Mouse (Mus musculus) testis, postnatal 14 days (tissue): Measurements from ENCODE around the gene Col20a1.

Source experiments
- DNase-seq: peaks from one replicate; pipeline ENCODE4 v3.0.0; 2021; ENCODE audit warnings: low spot score

Col20a1 gene

GRCm38 (mm10) chr2:180986449-180986848 lies at the start of gene Col20a1:
TSS of gene Col20a1 (plus strand) at chr2:180986535.
- no peak for DNase-seq

DNA sequence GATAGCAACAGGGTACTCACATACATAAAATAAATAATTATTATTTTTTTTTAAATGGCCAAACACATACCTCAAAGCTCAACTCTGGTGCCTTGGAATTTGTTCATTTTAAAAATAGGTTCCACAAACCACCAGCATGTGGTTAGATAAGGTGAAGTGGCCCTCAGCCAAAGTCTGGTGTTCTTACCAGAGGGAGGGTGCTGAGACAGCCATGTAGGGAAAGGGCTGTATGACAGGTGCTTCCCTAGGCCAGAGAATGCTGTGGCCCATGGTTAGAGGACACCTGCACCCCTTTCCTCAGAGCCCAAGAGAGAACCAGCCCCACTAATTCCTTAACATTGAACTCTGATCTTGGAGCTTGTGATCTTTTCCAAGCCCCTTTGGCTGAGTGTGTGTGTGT lies 46.1 kb upstream of the Col20a1 start:
- DNase-seq = no peak

- DNase-seq = peak; percentile 33
Measured at GRCm38 (mm10) chr2:180941869-180942268, 44.5 kb upstream of the Col20a1 start.

DNA sequence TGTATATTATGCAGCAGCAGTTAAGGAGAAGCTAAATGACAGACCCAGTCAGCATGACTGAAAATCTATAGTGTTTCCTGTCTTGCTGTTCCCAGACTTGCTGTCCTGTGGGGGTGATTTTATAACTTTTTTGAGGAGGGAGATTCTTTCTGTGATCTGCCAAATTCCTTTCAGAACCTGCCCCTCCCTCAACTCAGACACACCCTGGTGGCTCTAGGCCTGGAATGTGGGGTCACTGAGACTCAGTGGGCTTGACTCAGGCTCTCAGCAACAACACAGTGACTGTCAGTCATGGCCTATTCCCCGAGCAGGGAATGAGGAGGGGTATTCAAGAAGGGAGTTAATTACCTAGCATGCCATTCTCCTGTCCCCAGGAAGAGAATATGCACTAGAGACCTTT lies 36.4 kb upstream of the Col20a1 start:
- no peak for DNase-seq

GRCm38 (mm10) chr2:180952731-180953171 lies 33.6 kb upstream of the Col20a1 start:
- no peak for DNase-seq

DNA sequence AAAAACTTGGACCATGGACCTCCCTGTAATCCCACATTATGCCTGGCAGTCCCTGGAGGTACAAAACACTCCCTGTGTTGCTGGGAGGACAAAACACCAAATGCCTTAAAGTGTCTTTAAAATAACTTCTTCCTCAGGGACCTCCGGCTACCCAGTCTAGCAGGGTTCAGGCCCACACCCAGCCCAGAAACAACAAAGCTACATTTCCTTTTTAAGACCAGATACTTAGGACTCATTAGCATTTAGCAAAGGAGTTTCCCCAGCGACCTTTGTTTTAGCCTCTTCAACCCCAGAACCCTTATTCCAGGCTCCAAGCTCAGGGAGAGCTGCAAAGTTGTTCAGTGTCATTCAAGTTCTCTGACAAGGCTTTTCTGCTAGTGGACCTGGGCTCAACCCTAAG lies 32.7 kb upstream of the Col20a1 start:
- DNase-seq = no peak

- peak; percentile 59 for DNase-seq
Measured at GRCm38 (mm10) chr2:180954061-180955047, 32.0 kb upstream of the Col20a1 start, which contains the start of gene Nkain4. TSS of gene Nkain4 (minus strand) at chr2:180954699.

DNA sequence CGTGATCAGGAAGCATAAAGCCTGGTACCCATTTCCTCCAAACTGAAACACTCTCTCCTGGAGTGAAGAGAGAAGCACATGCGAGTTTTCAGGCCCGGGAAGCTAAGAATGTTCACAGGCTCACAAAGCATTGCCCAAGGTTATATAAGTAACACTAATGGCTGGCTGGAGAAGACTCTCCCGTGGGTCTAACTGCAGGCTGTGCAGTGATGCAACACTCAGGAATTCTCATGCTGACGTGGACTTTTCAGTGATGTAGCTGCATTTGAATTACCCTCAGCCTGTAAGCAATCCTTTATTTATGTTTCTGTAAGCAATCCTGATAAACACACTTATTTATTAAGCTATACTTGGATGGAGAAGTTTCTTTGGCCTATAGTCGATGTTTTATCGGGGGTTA lies 26.7 kb upstream of the Col20a1 start:
- no peak for DNase-seq

DNA sequence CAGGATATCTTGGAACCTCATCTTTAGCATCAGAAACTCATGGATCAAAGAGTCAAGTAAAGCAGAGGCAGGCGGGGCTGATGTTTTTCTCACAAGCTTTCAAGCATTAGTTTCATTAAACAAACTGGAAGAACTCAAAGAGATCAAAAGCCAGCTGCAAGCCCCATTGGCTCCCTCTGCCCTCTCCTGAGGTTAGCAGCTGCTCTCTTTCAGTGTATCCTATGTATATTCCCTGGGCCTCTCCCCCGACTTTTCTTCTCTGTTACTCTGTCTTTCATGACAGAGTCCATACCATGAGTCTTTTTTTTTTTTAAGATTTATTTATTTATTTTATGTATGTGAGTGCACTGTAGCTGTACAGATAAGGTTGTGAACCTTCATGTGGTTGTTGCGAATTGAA lies 26.1 kb upstream of the Col20a1 start:
- no peak for DNase-seq

GRCm38 (mm10) chr2:180962616-180963308 lies 23.6 kb upstream of the Col20a1 start:
- DNase-seq = no peak

- DNase-seq = peak; percentile 43
Measured at GRCm38 (mm10) chr2:180963956-180964355, 22.4 kb upstream of the Col20a1 start.

- DNase-seq = no peak
Measured at GRCm38 (mm10) chr2:180966092-180966882, 20.0 kb upstream of the Col20a1 start.

DNA sequence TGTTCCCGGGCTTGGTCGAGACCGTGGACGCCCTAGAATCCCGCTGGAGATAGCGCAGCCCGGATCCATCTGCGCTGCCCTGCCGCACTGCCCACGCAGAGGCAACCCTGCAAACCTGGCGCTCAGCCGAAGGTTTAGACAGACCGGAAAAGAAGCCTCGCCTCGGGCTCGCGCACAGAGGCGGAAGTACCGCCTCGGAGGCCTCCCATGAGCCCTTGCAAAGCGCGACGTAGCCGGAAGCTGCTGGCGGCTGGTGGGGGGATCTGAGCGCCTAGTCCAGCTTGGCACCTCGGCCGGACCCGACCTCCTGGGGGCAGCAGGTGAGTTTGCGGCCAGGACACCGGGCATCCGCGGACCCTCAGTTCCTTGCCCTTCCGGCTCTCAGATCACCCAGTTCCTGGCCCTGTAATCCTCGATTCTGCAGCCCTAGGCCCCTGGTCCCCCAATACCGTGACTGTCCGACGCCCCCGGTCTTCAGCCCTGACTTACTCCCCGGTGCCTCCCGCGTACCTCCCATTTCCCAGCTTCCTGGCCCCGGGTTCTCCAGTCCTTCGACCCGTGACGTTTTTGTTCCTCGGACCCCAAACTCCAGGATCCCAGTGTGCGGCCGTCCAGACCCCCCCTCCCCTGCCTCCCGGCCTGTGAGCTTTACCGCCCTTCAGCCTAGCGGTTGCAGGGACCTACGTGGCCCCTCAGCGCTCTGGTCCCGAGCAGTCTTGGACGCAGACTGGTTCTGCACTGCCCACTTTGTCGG lies 19.1 kb upstream of the Col20a1 start, which contains the start of gene Arfgap1:
Gene Arfgap1, plus strand, starts transcription at position 216 of the 754 bp plus-strand sequence.
- peak; percentile 92 for DNase-seq

DNA sequence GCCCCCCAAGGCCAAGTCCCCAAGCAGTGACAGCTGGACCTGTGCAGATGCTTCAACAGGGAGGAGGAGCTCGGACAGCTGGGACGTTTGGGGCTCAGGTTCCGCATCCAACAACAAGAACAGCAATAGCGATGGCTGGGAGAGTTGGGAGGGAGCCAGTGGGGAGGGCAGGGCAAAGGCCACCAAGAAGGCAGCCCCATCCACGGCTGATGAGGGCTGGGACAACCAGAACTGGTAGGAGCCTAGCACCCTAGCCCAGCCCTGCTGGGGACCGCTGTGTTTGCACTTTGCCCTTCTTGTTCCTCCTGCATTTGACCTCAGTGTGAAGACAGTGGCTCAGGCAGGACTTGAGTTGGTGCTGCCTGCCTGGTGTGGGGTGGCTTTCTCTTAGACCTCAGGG lies 5.2 kb upstream of the Col20a1 start:
- no peak for DNase-seq

DNA sequence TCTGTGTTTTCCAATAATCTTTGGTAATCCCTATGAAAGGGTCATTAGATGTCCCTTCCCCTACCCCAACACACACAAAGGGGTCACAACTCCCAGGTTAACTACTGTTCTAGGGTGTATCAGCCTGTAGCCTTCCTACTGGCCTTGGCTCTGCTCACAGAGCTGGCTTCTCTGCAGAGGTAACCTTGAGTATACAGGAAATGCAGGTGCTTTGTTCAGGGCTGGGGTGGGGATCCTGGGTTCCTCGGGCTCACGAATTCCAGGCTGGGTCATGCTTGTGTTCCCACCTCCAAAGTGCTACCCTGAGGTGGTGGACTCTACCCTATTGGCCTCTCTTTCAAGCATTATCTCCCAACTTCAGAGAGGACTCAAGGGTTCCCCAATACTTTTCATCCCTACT lies 700 bp upstream of the Col20a1 start:
- DNase-seq = no peak

- DNase-seq = no peak
Measured at GRCm38 (mm10) chr2:180987001-180987400, 666 bp downstream of the Col20a1 start.

- no peak for DNase-seq
Measured at GRCm38 (mm10) chr2:180987432-180988030, 1.2 kb downstream of the Col20a1 start.

DNA sequence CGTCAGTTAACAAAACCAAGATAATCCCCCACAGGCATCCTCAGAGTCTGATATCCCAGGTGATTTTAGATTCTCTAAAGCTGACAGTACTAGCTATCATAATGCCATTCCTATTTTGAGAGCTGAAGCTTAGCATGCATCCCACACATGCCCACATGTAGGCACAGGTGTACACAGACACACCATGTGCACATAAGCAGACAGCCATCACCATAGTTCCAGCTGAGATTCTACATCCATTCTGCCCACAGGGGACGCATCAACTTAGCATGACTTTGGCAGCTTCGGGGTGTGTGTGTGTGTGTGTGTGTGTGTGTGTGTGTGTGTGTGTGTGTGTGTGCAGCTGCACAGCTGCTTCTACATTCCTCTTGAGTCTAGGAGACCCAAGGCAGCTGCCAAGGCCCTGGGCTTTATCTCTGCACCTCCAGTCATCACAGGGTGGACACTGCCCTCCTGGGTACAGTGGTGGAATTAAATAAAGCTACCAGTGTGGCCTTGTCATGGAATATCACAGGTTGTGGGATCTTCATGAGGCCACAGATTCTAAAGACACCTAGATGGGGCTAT lies 2.1 kb downstream of the Col20a1 start:
- DNase-seq = no peak

DNA sequence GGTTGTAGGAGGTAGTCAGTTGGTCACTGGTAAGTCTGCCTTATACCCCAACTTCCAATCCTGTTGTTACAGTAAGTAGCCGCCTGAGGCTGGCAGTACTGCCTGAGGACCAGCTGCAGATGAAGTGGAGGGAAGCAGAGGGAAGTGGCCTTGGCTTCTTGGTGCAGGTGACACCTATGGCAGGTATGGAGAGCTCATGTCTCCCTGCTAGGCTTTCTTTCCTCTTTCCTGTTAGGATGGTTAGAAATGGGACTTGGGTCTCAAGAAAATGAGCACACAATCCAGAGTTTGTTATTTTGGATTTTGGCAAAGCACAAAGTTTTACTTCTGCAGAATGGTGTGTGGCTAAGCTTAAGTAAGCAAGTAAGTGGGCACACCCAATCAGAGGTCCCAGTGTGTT lies 2.6 kb downstream of the Col20a1 start:
- DNase-seq = no peak

DNA sequence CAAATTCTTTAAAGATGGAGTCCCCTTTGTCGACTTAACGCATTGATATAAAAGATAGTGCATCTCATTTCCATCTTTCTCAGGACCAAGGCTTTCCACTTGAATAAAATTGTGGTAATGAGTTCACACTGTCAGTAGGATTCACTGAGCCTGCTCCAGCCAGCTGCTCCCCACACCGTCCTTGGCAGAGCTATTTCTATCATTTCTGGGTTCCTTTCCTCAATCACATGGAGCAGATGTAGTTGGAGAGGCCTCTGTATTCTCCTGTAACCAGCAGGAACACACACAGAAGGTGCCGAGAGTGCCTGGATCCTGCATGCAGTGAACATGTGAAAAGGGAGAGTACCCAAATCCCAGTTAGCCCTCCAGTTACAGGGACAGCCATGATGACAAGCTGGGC lies 4.0 kb downstream of the Col20a1 start:
- no peak for DNase-seq

GRCm38 (mm10) chr2:180994360-180994759 lies 8.0 kb downstream of the Col20a1 start:
- DNase-seq = no peak
